Mouse (Mus musculus) neural tube, embryonic 14.5 days (tissue): ENCODE measurements around the gene Tspan9. TPM values are rescaled to one million over a fixed set of nuclear protein-coding genes. Genes with fewer than 3 reads are reported as not detected.

Experiments
- ATAC-seq: fragments of 200-750 bp; cut with Nextera tagmentation; 2 replicates; pipeline ENCODE4 v1.8.0; 2017; ENCODE audit warnings: low read depth, mild to moderate bottlenecking, moderate TSS enrichment, moderate library complexity
- H3K27ac ChIP-seq: fragments of 300-500 bp; sonication (generic); 2 replicates; pipeline ENCODE4 v1.5.1; 2014; ENCODE audit warnings: low read depth, mild to moderate bottlenecking, control low read depth, low read length, moderate library complexity, mixed read lengths
- H3K27me3 ChIP-seq: fragments of 300-500 bp; sonication (generic); 2 replicates; pipeline ENCODE4 v1.6.1; 2014; ENCODE audit warnings: low read length; ENCODE audit not compliant: control insufficient read depth, insufficient read depth
- H3K36me3 ChIP-seq: fragments of 300-500 bp; sonication (generic); 2 replicates; pipeline ENCODE4 v1.6.1; 2014; ENCODE audit warnings: low read length, mixed read lengths; ENCODE audit not compliant: control insufficient read depth, insufficient read depth
- H3K4me1 ChIP-seq: fragments of 300-500 bp; sonication (generic); 2 replicates; pipeline ENCODE4 v1.6.1; 2014; ENCODE audit warnings: low read length; ENCODE audit not compliant: control insufficient read depth, insufficient read depth
- H3K4me2 ChIP-seq: fragments of 300-500 bp; sonication (generic); 2 replicates; pipeline ENCODE4 v1.6.1; 2014; ENCODE audit warnings: mild to moderate bottlenecking, low read depth, low read length, control low read depth
- H3K4me3 ChIP-seq: fragments of 300-500 bp; sonication (generic); 2 replicates; pipeline ENCODE4 v1.5.1; 2014; ENCODE audit warnings: low read depth, low read length, control low read depth, mixed read lengths
- H3K9ac ChIP-seq: fragments of 300-500 bp; sonication (generic); replicated peaks from 2 replicates; pipeline ENCODE4 v1.6.1; 2014; ENCODE audit warnings: low read depth, mild to moderate bottlenecking, control low read depth, low read length, mixed read lengths
- H3K9me3 ChIP-seq: fragments of 300-500 bp; sonication (generic); 2 replicates; pipeline ENCODE4 v1.6.1; 2016; ENCODE audit warnings: low read length; ENCODE audit not compliant: control insufficient read depth
- WGBS: fragments of 180-500 bp; shearing (Covaris S2); extraction: QIAGEN DNeasy Blood & Tissue Kit; methylation state at CpG from one replicate; pipeline ENCODE4 v1.1.7; 2014; 5-methylcytosine and 5-hydroxymethylcytosine counted together
- polyA plus RNA-seq: library from polyadenylated mRNA; unstranded; fragments of >200 nt; fragmentation: Nextera tagmentation; extraction: Ambion mirVana; gene quantifications from 2 replicates; pipeline ENCODE4 v1.2.1, GENCODE M21; 2014

Gene Tspan9
- polyA plus RNA-seq, 1 experiment from 2014 or later, result 32.1 TPM

DNA sequence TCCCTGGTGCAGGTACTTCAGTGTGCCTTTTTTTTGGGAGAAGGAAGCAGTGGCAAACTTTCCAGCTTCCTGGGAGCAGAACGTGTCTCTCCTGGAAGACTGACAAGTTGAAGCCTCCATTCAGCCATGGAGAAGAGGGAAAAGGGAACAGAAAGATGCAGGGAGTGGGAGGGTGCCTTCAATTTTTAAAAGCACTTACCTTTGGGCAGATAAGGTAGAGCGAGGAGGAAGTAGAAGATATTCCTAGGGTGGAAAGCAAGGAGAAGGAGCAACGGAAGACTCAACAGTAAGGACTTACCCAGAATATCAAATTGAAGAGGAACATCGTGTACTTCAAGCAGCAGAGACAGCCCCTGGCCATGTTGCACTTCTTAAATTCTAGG lies 109.5 kb downstream of the Tspan9 start:
- Histone ChIP-seq H3K27me3 (peaks cover 8% of the 10 kb centered on the region), H3K4me3 (peak overlapping the region; percentile 50), H3K4me1 (peaks cover 15% of the 10 kb centered on the region; the same call in 1 of the 2 replicates), H3K9me3 (no peaks in the 10 kb centered on the region), H3K27ac (no peak overlapping the region), H3K36me3 (no peaks in the 10 kb centered on the region), H3K9ac (peak overlapping the region; percentile 63), H3K4me2 (peak overlapping the region; percentile 98)
- ATAC-seq, result no peak
- WGBS, result 6% methylated on average over 4 of the region's 4 CpGs

DNA sequence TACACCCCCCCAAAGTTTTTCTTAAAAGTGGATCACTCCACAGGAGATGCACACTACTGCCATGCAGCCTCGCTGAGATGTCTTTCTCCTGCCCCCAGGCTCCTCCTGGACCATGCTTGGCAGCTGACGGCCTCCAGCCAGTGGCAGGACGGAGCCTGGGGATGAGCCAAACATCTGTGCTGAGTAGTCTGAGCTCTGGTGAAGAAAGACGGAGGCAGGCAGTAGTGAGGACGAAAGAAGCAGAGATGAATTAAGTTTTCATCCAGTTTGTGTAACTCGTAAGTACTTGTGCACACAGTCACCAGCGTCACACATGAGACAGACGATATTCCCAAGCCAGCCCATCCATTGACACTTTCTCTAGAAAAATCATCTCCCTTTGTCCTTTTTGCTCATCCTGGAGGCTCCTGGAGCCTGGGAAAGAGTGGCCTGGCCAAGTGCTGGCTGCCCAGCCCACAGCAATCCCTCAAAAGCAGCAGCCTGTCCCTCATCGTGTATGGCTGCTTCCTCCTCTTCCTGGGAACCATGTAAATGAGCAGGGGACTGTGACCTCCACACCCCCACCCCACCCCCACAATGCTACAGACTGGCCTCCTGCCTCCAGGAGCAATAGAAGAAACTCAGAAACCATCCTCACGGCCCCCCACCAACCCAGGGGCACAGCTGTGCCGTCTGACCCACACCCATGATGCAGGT lies 110.1 kb downstream of the Tspan9 start:
- no peak overlapping the region; the same call in 1 of the 2 replicates for H3K9ac ChIP-seq
- no peak for ATAC-seq
- peak overlapping the region; percentile 50; the same call in 1 of the 2 replicates for H3K4me3 ChIP-seq
- H3K27ac ChIP-seq, result no peak overlapping the region
- H3K4me2 ChIP-seq, result peak overlapping the region; percentile 98
- H3K4me1 ChIP-seq, result peaks cover 15% of the 10 kb centered on the region; the same call in 1 of the 2 replicates
- WGBS, result 41% methylated on average over 11 of the region's 11 CpGs
- peaks cover 8% of the 10 kb centered on the region for H3K27me3 ChIP-seq
- no peaks in the 10 kb centered on the region for H3K9me3 ChIP-seq
- no peaks in the 10 kb centered on the region for H3K36me3 ChIP-seq

DNA sequence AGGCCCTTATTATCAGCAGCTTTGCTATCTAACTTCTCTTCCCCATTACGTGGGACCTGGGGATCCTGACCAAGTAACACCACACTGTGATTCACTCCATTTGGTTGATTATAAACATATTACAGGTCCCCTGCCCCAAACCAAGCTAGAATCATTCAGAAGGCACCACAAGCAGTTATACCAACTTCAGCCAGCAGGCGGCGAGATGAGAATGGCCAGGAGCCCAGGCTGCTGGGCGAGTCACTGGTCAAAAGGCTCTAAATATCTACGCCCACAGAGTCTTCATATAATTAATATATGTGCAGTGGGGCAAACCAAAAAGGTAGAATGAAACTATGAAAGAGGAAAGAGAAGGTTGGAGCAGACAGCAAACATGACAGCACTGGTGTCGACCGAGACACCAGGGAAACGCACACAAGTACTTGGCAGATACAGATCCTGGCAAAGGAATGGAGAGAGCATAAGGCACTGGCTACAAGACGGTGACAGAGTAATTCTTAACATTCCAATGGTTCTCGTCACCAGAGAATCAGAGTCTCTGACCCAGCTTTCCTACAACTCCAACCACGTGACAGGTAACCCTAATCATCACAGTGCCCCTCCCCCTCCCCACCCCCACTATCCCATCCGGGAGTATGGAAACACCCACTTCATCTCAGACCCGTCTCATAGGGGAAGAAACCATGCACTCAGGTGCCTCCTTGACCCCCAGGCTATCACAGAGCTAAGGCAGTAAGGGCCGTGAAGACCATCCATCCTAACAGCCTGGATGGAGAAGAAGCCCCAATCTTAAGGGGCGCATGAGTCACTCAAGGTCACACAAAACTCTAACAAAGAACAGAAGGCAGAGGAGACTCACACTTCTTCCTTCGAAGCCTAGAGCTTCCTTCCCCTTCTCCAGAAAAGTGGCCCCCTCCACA lies 110.9 kb downstream of the Tspan9 start:
- WGBS, result 35% methylated on average over 16 of the region's 16 CpGs
- H3K4me1 ChIP-seq, result peaks cover 15% of the 10 kb centered on the region; the same call in 1 of the 2 replicates

DNA sequence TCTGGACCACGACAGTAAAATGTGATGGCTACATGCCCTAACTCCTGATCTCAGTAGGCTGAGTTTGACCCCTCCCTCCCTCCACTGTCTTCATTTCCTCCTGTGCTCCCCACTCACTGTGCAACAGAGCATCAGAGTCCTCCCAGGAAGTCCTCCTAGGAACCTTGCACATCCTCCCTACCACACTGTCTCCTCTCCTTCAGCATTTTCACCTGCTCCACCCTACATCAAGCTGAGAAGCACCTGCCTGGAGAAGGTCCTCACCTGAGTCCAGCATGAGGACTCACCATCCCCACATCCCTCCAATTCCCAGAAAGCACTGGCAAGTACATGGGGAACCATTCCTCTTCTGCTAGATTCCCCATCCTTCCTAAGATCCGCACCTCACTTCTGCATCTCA lies 111.8 kb downstream of the Tspan9 start:
- WGBS, result 58% methylated on average over 2 of the region's 2 CpGs
- H3K4me1 ChIP-seq, result peaks cover 15% of the 10 kb centered on the region; the same call in 1 of the 2 replicates

More for the DNA sequence above, 110.9 kb downstream of the Tspan9 start:
- Histone ChIP-seq H3K4me3 (no peak overlapping the region), H3K9ac (no peak overlapping the region), H3K27me3 (peaks cover 8% of the 10 kb centered on the region), H3K27ac (no peak overlapping the region), H3K9me3 (no peaks in the 10 kb centered on the region), H3K4me2 (peak overlapping the region; percentile 0; the same call in 1 of the 2 replicates), H3K36me3 (no peaks in the 10 kb centered on the region)
- no peak for ATAC-seq

DNA sequence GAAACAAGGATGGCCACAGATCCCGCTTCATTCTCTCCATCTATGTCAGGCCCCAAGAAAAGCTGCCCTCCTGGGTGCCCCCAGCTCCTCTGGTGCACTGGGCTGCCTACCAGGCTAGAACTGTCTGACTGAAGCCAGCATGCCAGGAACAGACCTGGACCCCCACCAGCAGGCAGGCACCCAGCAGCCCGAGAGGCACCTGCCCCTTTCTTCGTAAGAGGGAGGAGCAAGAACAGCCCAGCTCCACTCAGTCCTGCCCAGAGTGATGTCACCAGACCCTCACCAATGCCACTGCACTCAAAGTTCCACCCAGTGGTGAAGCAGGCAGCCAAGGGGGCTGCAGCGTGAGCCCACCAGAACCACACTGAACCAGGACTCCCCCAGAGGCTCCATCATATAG lies 112.3 kb downstream of the Tspan9 start:
- Histone ChIP-seq H3K4me3 (no peak overlapping the region), H3K4me1 (peaks cover 15% of the 10 kb centered on the region; the same call in 1 of the 2 replicates), H3K36me3 (no peaks in the 10 kb centered on the region), H3K9me3 (no peaks in the 10 kb centered on the region), H3K9ac (no peak overlapping the region), H3K4me2 (no peak overlapping the region), H3K27me3 (peaks cover 5% of the 10 kb centered on the region), H3K27ac (no peak overlapping the region)
- no peak for ATAC-seq
- WGBS, result 62% methylated on average over 4 of the region's 4 CpGs

More for the DNA sequence above, 111.8 kb downstream of the Tspan9 start:
- H3K4me3 ChIP-seq, result no peak overlapping the region
- H3K9ac ChIP-seq, result no peak overlapping the region
- H3K27me3 ChIP-seq, result peaks cover 5% of the 10 kb centered on the region
- ATAC-seq, result no peak
- no peak overlapping the region for H3K4me2 ChIP-seq
- no peak overlapping the region for H3K27ac ChIP-seq
- no peaks in the 10 kb centered on the region for H3K36me3 ChIP-seq
- no peaks in the 10 kb centered on the region for H3K9me3 ChIP-seq

DNA sequence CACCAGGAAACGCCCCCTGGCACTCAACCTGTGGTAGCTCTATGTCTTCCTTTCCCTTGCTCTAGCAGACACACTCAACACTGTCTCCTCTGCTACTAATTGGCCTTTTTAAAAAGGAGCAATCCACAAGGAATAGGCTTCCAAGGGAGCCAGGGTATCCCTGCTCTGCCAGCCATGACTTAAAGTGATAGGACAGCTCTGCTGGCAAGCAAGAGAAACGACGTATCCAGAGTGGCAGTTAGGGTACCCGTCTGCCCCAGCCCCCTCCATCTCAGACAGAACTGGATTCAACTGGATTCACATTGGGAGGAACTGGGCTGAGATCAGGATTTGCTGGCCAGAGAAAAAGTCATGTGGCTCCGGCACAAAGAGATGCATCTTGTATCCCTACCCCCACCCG lies 112.9 kb downstream of the Tspan9 start:
- Histone ChIP-seq H3K9me3 (no peaks in the 10 kb centered on the region), H3K27ac (no peak overlapping the region), H3K4me2 (no peak overlapping the region), H3K4me1 (peaks cover 11% of the 10 kb centered on the region; the same call in 1 of the 2 replicates), H3K9ac (no peak overlapping the region), H3K27me3 (peaks cover 5% of the 10 kb centered on the region), H3K4me3 (no peak overlapping the region), H3K36me3 (no peaks in the 10 kb centered on the region)
- WGBS, result 73% methylated on average over 6 of the region's 6 CpGs
- ATAC-seq, result no peak

DNA sequence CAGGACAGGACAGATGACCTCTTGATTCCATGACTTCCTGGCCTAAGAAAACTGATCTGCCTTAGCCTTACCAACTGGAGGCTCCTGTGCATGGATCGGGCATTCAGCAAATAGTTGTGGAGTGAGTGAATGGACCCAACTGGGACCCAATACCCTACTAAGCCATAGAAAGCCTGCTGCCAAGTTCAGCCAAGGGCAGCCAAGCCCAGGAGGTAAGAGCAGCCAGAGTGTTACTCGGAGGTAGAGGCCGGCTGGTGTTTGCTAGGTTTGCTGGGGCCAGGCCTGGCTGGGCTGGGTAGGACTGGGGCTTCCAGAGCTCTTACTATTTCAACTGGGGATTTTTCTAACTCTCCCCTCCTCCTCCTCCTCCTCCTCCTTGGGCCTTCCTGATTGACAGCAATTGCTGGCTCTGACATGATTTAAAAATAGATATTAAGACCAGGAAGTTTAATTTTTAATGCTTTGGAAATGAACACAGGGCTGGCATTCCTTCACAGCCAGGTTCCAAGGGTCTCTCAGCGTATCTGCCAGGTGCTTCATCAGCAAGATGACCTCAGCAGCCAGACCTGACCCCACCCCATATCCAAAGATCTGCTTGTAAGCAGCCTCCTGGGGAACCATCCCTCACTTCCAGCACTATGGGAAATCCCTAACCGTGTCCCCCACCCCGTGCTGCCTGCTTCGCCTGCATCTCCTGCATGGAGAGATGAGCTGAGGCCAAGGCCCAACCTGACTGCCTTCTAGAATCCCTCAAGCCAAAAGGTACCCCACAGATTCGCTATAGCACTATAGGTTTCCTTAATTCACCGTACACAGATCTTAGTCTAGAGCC lies 113.7 kb downstream of the Tspan9 start:
- Histone ChIP-seq H3K27ac (no peak overlapping the region), H3K36me3 (no peaks in the 10 kb centered on the region), H3K9ac (no peak overlapping the region), H3K4me2 (no peak overlapping the region), H3K4me1 (peaks cover 11% of the 10 kb centered on the region; the same call in 1 of the 2 replicates), H3K9me3 (no peaks in the 10 kb centered on the region), H3K4me3 (no peak overlapping the region), H3K27me3 (peaks cover 5% of the 10 kb centered on the region)
- ATAC-seq, result no peak
- 85% methylated on average over 9 of the region's 9 CpGs for WGBS

DNA sequence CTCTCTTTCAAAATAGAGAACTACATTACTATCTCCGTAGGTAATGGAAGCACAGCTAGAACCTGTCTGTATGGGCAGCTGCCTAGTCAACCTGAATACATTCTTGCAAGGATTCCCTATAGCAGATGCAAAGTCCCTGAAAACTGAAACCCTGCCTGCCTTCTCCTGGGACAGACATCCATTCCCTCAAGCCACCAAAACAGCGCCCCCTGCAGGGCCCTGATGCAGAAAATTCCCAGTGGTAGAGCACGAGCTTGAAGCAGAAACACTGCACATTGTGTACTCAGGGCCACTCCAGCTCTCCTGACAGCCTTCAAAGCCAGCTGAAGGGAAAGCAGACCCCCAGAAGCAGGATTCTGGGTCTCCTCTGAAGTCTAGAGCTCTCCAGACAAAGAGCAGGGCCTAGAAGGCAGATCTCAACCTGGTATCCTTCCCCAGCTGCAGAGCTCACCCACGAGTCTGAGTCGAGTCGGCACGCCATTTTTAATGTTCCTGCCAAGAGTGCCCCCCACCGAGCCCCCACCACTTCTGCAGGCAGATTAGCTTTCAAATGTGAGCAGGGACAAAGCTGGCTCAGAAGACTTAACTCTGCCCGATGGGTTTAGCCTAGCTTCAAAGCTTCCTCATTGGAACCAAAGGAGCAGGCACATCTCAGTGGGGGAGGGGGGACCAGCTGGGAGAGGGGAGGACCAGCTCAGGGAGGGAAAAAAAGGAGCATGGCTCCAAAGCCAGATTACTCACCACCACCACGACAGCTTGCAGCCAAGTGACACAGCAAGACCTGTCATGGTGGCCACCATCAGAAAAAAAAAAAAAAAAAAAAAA lies 115.1 kb downstream of the Tspan9 start:
- ATAC-seq, result no peak
- Histone ChIP-seq H3K4me3 (no peak overlapping the region), H3K4me2 (no peak overlapping the region), H3K36me3 (no peaks in the 10 kb centered on the region), H3K9ac (no peak overlapping the region), H3K27me3 (no peaks in the 10 kb centered on the region), H3K27ac (no peak overlapping the region), H3K4me1 (peaks cover under 1% of the 10 kb centered on the region; the same call in 1 of the 2 replicates), H3K9me3 (no peaks in the 10 kb centered on the region)
- WGBS, result 29% methylated on average over 10 of the region's 10 CpGs
